Mouse (Mus musculus): Measurements from ENCODE around the gene Hvcn1.

GRCm38 (mm10) chr5:122291149-122291548, 84.5 kb downstream of the Hvcn1 start:
- TF ChIP-seq CTCF (IDR thresholded peaks at IDR 0.05; ENCODE audit: control insufficient read depth, insufficient read depth, insufficient replicate concordance, low read depth, low read length) (no peak), POLR2A (IDR thresholded peaks at IDR 0.05; ENCODE audit: control insufficient read depth, low read depth, low read length) (no peak)
